In the genomic region with DNA sequence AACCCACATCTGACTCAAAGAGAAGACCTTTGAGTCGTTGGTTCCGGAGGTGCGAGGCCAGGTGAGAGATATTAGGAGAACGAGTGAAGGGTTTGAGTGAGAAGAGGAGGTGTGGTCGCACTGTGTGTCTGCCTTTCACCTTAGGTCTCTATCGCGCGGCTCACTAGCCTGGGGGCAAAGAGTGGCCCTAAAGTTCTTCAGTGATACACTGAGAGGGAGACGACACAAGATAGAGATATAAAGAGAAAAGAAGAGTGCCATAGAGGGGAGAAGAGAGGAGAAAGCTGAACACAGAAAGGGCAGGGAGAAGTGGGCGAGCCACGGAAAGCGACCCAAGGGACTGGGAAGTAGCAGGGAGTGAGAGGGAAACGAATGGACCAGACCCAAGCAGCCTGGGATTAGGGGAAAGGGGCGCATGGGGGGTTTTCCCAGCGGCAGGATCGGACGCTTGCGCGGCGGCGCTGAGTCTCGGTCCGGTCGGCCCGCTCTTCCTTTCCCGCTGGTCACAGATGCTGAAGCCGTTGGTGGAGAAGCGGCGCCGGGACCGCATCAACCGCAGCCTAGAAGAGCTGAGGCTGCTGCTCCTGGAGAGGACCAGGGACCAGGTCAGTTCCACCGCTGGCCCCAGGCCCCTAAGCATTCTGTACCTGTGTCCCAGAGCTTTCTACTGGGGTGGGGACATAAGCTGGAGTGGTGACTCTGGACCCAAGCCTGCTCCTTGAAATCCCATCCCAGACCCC, we compare ENCODE assay signal across 8 mouse cellular contexts. TPM values are rescaled to one million over a fixed set of nuclear protein-coding genes. Genes with fewer than 3 reads are reported as not detected.
DNase-seq lines count a peak whose midpoint lies in the region; ATAC-seq and TF ChIP-seq lines count a peak whose summit lies in the region.

No protein-coding gene starts in this region.

- no peaks in the 10 kb centered on the region for H3K36me3 ChIP-seq in ES-Bruce4 (ENCODE audit: control insufficient read depth, insufficient read depth, low read length, poor library complexity, severe bottlenecking)
- H3K36me3 ChIP-seq in embryonic facial prominence, embryonic 14.5 days (ENCODE audit: control insufficient read depth, insufficient read depth, low read length): no peaks in the 10 kb centered on the region
- no peaks in the 10 kb centered on the region for H3K36me3 ChIP-seq in hindbrain, postnatal 0 days (ENCODE audit: insufficient read depth, low read length)
- no peaks in the 10 kb centered on the region for H3K36me3 ChIP-seq in macrophage (ENCODE audit: inconsistent target)

- H3K4me2 ChIP-seq in embryonic facial prominence, embryonic 14.5 days (ENCODE audit: low read depth, low read length): peak overlapping the region; percentile 99
- H3K4me2 ChIP-seq in hindbrain, postnatal 0 days (ENCODE audit: low read depth, low read length): peak overlapping the region; percentile 97

- H3K4me3 ChIP-seq in ES-Bruce4 (ENCODE audit: low read depth, low read length) (peak overlapping the region; percentile 89), macrophage (ENCODE audit: inconsistent target) (peak overlapping the region; percentile 43)
- peak overlapping the region; percentile 88 for H3K4me3 ChIP-seq in embryonic facial prominence, embryonic 14.5 days (ENCODE audit: low read depth, low read length)
- peak overlapping the region; percentile 77 for H3K4me3 ChIP-seq in hindbrain, postnatal 0 days (ENCODE audit: low read length)

- DNase-seq in cerebellum, adult 9-10 months: peak; percentile 39
- no peak for DNase-seq in cerebellum, adult 11-12 months
- peak; percentile 17 for DNase-seq in embryonic facial prominence, embryonic 14.5 days (ENCODE audit: low spot score)
- DNase-seq in hindbrain, postnatal 0 days (ENCODE audit: low spot score): peak; percentile 22

- TF ChIP-seq POLR2A in ES-Bruce4 (IDR thresholded peaks at IDR 0.05; ENCODE audit: insufficient read depth, low read length): no peak

- peak overlapping the region; percentile 73 for H3K9ac ChIP-seq in ES-Bruce4 (ENCODE audit: low read depth, poor library complexity, severe bottlenecking)
- peak overlapping the region; percentile 65 for H3K9ac ChIP-seq in embryonic facial prominence, embryonic 14.5 days (ENCODE audit: low read depth, low read length)
- peak overlapping the region; percentile 74; the same call in 1 of the 2 replicates for H3K9ac ChIP-seq in hindbrain, postnatal 0 days (replicated peaks; ENCODE audit: low read length)

- no peak overlapping the region for H3K27ac ChIP-seq in ES-Bruce4 (ENCODE audit: insufficient read depth, low read length)
- peak overlapping the region; percentile 84; the same call in 1 of the 2 replicates for H3K27ac ChIP-seq in embryonic facial prominence, embryonic 14.5 days (replicated peaks; ENCODE audit: low read depth, low read length)
- H3K27ac ChIP-seq in hindbrain, postnatal 0 days: 0 out of 2 replicates have a peak overlapping the region, but pooled peaks have one; percentile 87
- no peak overlapping the region for H3K27ac ChIP-seq in macrophage

- 1% methylated on average over 30 of the region's 33 CpGs for WGBS in embryonic facial prominence, embryonic 14.5 days
- 2% methylated on average over 32 of the region's 33 CpGs for WGBS in hindbrain, postnatal 0 days
- WGBS in macrophage (ENCODE audit: missing documents): 1% methylated on average over 26 of the region's 33 CpGs

- no peak for ATAC-seq in embryonic facial prominence, embryonic 14.5 days (ENCODE audit: low read depth)
- ATAC-seq in hindbrain, postnatal 0 days: no peak
- ATAC-seq in frontal cortex, adult (ENCODE audit: low TSS enrichment): no peak
- ATAC-seq in megakaryocyte progenitor cell, adult 5-6 weeks (replicated peaks; ENCODE audit: poor library complexity): no peak

- no peak for TF ChIP-seq CTCF in ES-Bruce4 (IDR thresholded peaks at IDR 0.05; ENCODE audit: low read depth, low read length)
- no peak for TF ChIP-seq CTCF in hindbrain, postnatal 0 days (IDR thresholded peaks at IDR 0.05; ENCODE audit: low read depth)

- H3K27me3 ChIP-seq in ES-Bruce4 (ENCODE audit: control insufficient read depth, insufficient read depth, low read length, poor library complexity, severe bottlenecking): peaks cover 22% of the 10 kb centered on the region
- no peaks in the 10 kb centered on the region for H3K27me3 ChIP-seq in embryonic facial prominence, embryonic 14.5 days (replicated peaks; ENCODE audit: control insufficient read depth, insufficient read depth, low read length)
- H3K27me3 ChIP-seq in hindbrain, postnatal 0 days (ENCODE audit: insufficient read depth, low read length): no peaks in the 10 kb centered on the region

- no peak for TF ChIP-seq EP300 in ES-Bruce4 (IDR thresholded peaks at IDR 0.05; ENCODE audit: insufficient read depth, low read depth, low read length)

- no peaks in the 10 kb centered on the region for H3K4me1 ChIP-seq in ES-Bruce4 (ENCODE audit: control insufficient read depth, insufficient read depth, low read length)
- peaks cover 23% of the 10 kb centered on the region for H3K4me1 ChIP-seq in embryonic facial prominence, embryonic 14.5 days (ENCODE audit: control insufficient read depth, insufficient read depth, low read length)
- peaks cover 16% of the 10 kb centered on the region for H3K4me1 ChIP-seq in hindbrain, postnatal 0 days (ENCODE audit: insufficient read depth, low read length)

- no peaks in the 10 kb centered on the region for H3K79me2 ChIP-seq in macrophage (ENCODE audit: inconsistent target)

- H3K9me3 ChIP-seq in ES-Bruce4 (replicated peaks; ENCODE audit: control insufficient read depth, insufficient read depth, low read length, poor library complexity, severe bottlenecking): no peaks in the 10 kb centered on the region
- H3K9me3 ChIP-seq in embryonic facial prominence, embryonic 14.5 days (ENCODE audit: control insufficient read depth, low read length): no peaks in the 10 kb centered on the region
- H3K9me3 ChIP-seq in hindbrain, postnatal 0 days (ENCODE audit: low read length): no peaks in the 10 kb centered on the region

RNA-seq across cellular contexts. Expression of a gene that starts 1.0 kb away (rescaled TPM):
- polyA plus RNA-seq in ES-Bruce4 (2011; ENCODE audit: insufficient read depth, insufficient read length, low read depth, missing spikeins): not detected in 2 replicates
- polyA plus RNA-seq in embryonic facial prominence, embryonic 14.5 days (2014; fragmentation: Nextera tagmentation; extraction: Ambion mirVana): 0.21 and 0.45 TPM in 2 replicates
- 1.4 and 2.5 TPM in 2 replicates for total RNA-seq in hindbrain, postnatal 0 days (2014; rRNA removed)
- polyA plus RNA-seq in hindbrain, postnatal 0 days (2015; fragmentation: Nextera tagmentation; extraction: Ambion mirVana): 1.3 and 1.9 TPM in 2 replicates
- under 1 TPM in 4 of 26 experiments, not detected in 22; 0.49 to 0.63 (median 0.55) TPM for total RNA-seq in macrophage (2018; cell fraction: chromatin; rRNA removed)
- under 1 TPM in 8 of 26 experiments, not detected in 18; 0.07 to 0.14 (median 0.09) TPM for total RNA-seq in macrophage (2018; cell fraction: cytosol; rRNA removed)
- 1 to 10 TPM in 2 of 26 experiments, under 1 TPM in 3, not detected in 21; 0.26 to 1.1 (median 0.44) TPM for total RNA-seq in macrophage (2018; cell fraction: nucleus; rRNA removed)
- not detected in 3 replicates for polyA plus RNA-seq in macrophage (2018)
- not detected in 2 replicates for total RNA-seq in megakaryocyte progenitor cell, adult 5-6 weeks (2015)
- not detected in 2 replicates for total RNA-seq in megakaryocyte progenitor cell, adult 5-6 weeks (2017)

RNA-seq across cellular contexts. Expression of a gene that starts 1.2 kb away (rescaled TPM):
- polyA plus RNA-seq in ES-Bruce4 (2011; ENCODE audit: insufficient read depth, insufficient read length, low read depth, missing spikeins) (not detected in 2 replicates), macrophage (2018) (0.14 to 0.29 TPM in 2 of 3 replicates, not detected in the other)
- 0.14 and 0.63 TPM in 2 replicates for polyA plus RNA-seq in embryonic facial prominence, embryonic 14.5 days (2014; fragmentation: Nextera tagmentation; extraction: Ambion mirVana)
- 1.2 and 1.4 TPM in 2 replicates for total RNA-seq in hindbrain, postnatal 0 days (2014; rRNA removed)
- 1.0 and 1.2 TPM in 2 replicates for polyA plus RNA-seq in hindbrain, postnatal 0 days (2015; fragmentation: Nextera tagmentation; extraction: Ambion mirVana)
- 1 to 10 TPM in 1 of 26 experiments, under 1 TPM in 8, not detected in 17; 0.49 to 1.0 (median 0.62) TPM for total RNA-seq in macrophage (2018; cell fraction: chromatin; rRNA removed)
- total RNA-seq in macrophage (2018; cell fraction: cytosol; rRNA removed): under 1 TPM in 22 of 26 experiments, not detected in 4; 0.07 to 0.35 (median 0.14) TPM
- total RNA-seq in macrophage (2018; cell fraction: nucleus; rRNA removed): 1 to 10 TPM in 2 of 26 experiments, under 1 TPM in 3, not detected in 21; 0.34 to 1.6 (median 0.50) TPM
- total RNA-seq in megakaryocyte progenitor cell, adult 5-6 weeks (2015): not detected in 2 replicates
- not detected in 2 replicates for total RNA-seq in megakaryocyte progenitor cell, adult 5-6 weeks (2017)

RNA-seq across cellular contexts. Expression of a gene that starts 4.5 kb away (rescaled TPM):
- 1.7 and 2.0 TPM in 2 replicates for polyA plus RNA-seq in ES-Bruce4 (2011; ENCODE audit: insufficient read depth, insufficient read length, low read depth, missing spikeins)
- 0.39 and 1.9 TPM in 2 replicates for polyA plus RNA-seq in embryonic facial prominence, embryonic 14.5 days (2014; fragmentation: Nextera tagmentation; extraction: Ambion mirVana)
- total RNA-seq in hindbrain, postnatal 0 days (2014; rRNA removed): 12.5 and 14.2 TPM in 2 replicates
- 13.0 and 13.5 TPM in 2 replicates for polyA plus RNA-seq in hindbrain, postnatal 0 days (2015; fragmentation: Nextera tagmentation; extraction: Ambion mirVana)
- total RNA-seq in macrophage (2018; cell fraction: chromatin; rRNA removed): under 1 TPM in 13 of 26 experiments, not detected in 13; 0.16 to 0.69 (median 0.27) TPM
- under 1 TPM in 12 of 26 experiments, not detected in 14; 0.03 to 0.27 (median 0.10) TPM for total RNA-seq in macrophage (2018; cell fraction: cytosol; rRNA removed)
- 1 to 10 TPM in 1 of 26 experiments, under 1 TPM in 13, not detected in 12; 0.11 to 1.5 (median 0.20) TPM for total RNA-seq in macrophage (2018; cell fraction: nucleus; rRNA removed)
- 0.19 TPM in 1 of 3 replicates, not detected in the others for polyA plus RNA-seq in macrophage (2018)
- not detected in 2 replicates for total RNA-seq in megakaryocyte progenitor cell, adult 5-6 weeks (2015)
- total RNA-seq in megakaryocyte progenitor cell, adult 5-6 weeks (2017): not detected in 2 replicates

RNA-seq across cellular contexts. Expression of a gene that starts 26.2 kb away (rescaled TPM):
- polyA plus RNA-seq in ES-Bruce4 (2011; ENCODE audit: insufficient read depth, insufficient read length, low read depth, missing spikeins): 25.0 and 29.3 TPM in 2 replicates
- polyA plus RNA-seq in embryonic facial prominence, embryonic 14.5 days (2014; fragmentation: Nextera tagmentation; extraction: Ambion mirVana): 21.5 and 28.2 TPM in 2 replicates
- total RNA-seq in hindbrain, postnatal 0 days (2014; rRNA removed): 24.4 and 27.1 TPM in 2 replicates
- 11.9 and 15.9 TPM in 2 replicates for polyA plus RNA-seq in hindbrain, postnatal 0 days (2015; fragmentation: Nextera tagmentation; extraction: Ambion mirVana)
- 100 to 1,000 TPM in 3 of 26 experiments, 10 to 100 TPM in 20, 1 to 10 TPM in 3; 2.1 to 182 (median 41.9) TPM for total RNA-seq in macrophage (2018; cell fraction: chromatin; rRNA removed)
- total RNA-seq in macrophage (2018; cell fraction: cytosol; rRNA removed): 10 to 100 TPM in 18 of 26 experiments, 1 to 10 TPM in 8; 1.2 to 30.8 (median 12.4) TPM
- total RNA-seq in macrophage (2018; cell fraction: nucleus; rRNA removed): 100 to 1,000 TPM in 2 of 26 experiments, 10 to 100 TPM in 19, 1 to 10 TPM in 5; 3.2 to 114 (median 23.5) TPM
- polyA plus RNA-seq in macrophage (2018): 8.8 to 17.5 TPM (median 11.6 TPM) in 3 replicates
- 8.3 and 8.8 TPM in 2 replicates for total RNA-seq in megakaryocyte progenitor cell, adult 5-6 weeks (2015)
- 4.0 and 4.8 TPM in 2 replicates for total RNA-seq in megakaryocyte progenitor cell, adult 5-6 weeks (2017)

RNA-seq across cellular contexts. Expression of a gene that starts 32.9 kb away (rescaled TPM):
- polyA plus RNA-seq in ES-Bruce4 (2011; ENCODE audit: insufficient read depth, insufficient read length, low read depth, missing spikeins) (39.5 and 41.6 TPM in 2 replicates), macrophage (2018) (23.6 to 47.7 TPM (median 36.7 TPM) in 3 replicates)
- polyA plus RNA-seq in embryonic facial prominence, embryonic 14.5 days (2014; fragmentation: Nextera tagmentation; extraction: Ambion mirVana): 89.1 and 97.0 TPM in 2 replicates
- total RNA-seq in hindbrain, postnatal 0 days (2014; rRNA removed): 146 and 148 TPM in 2 replicates
- 417 and 489 TPM in 2 replicates for polyA plus RNA-seq in hindbrain, postnatal 0 days (2015; fragmentation: Nextera tagmentation; extraction: Ambion mirVana)
- total RNA-seq in macrophage (2018; cell fraction: chromatin; rRNA removed): 100 to 1,000 TPM in 20 of 26 experiments, 10 to 100 TPM in 6; 79.4 to 259 (median 167) TPM
- 10 to 100 TPM; 20.1 to 40.4 (median 26.4) TPM for total RNA-seq in macrophage (2018; cell fraction: cytosol; rRNA removed)
- 100 to 1,000 TPM in 24 of 26 experiments, 10 to 100 TPM in 2; 83.9 to 283 (median 140) TPM for total RNA-seq in macrophage (2018; cell fraction: nucleus; rRNA removed)
- total RNA-seq in megakaryocyte progenitor cell, adult 5-6 weeks (2015): 36.6 and 41.2 TPM in 2 replicates
- 8.2 and 12.8 TPM in 2 replicates for total RNA-seq in megakaryocyte progenitor cell, adult 5-6 weeks (2017)

Comparison
In these comparisons a context has a peak if more than half of its experiments do, and no peak if none do; other contexts are left out.
1. H3K27ac ChIP-seq: peak in embryonic facial prominence, embryonic 14.5 days (single experiment) and hindbrain, postnatal 0 days (single experiment); none in ES-Bruce4 (single experiment) and macrophage (single experiment).
2. Peak in every context shown above with its lines, with median percentiles within 50 percentile points of each other: H3K4me3 ChIP-seq and H3K9ac ChIP-seq.